Mouse (Mus musculus) kidney, embryonic 14.5 days (tissue): ENCODE data around the gene Trappc6b. TPM values are rescaled to one million over a fixed set of nuclear protein-coding genes. Genes with fewer than 3 reads are reported as not detected.
"Not testable (repeated sequence)": the region's sequence is repeated elsewhere in the genome, so short reads cannot be mapped to it uniquely, and the experiment has no call there.

Experiments
- ATAC-seq: fragments of 200-750 bp; cut with Nextera tagmentation; 2 replicates; pipeline ENCODE4 v1.8.0; 2017; ENCODE audit warnings: moderate number of reproducible peaks, mild to moderate bottlenecking, moderate TSS enrichment, moderate library complexity; ENCODE audit not compliant: low FRiP score, low TSS enrichment
- H3K27ac ChIP-seq: fragments of 300-500 bp; sonication (generic); 2 replicates; pipeline ENCODE4 v1.5.1; 2014; ENCODE audit warnings: low read depth, mild to moderate bottlenecking, low read length, moderate library complexity, mixed read lengths
- H3K27me3 ChIP-seq: fragments of 300-500 bp; sonication (generic); 2 replicates; pipeline ENCODE4 v1.6.1; 2014; ENCODE audit warnings: mild to moderate bottlenecking, low read length; ENCODE audit not compliant: control insufficient read depth, insufficient read depth
- H3K36me3 ChIP-seq: fragments of 300-500 bp; sonication (generic); 2 replicates; pipeline ENCODE4 v1.6.1; 2014; ENCODE audit warnings: low read length, mixed read lengths; ENCODE audit not compliant: control insufficient read depth, insufficient read depth
- H3K4me1 ChIP-seq: fragments of 300-500 bp; sonication (generic); 2 replicates; pipeline ENCODE4 v1.6.1; 2014; ENCODE audit warnings: low read length, mixed read lengths; ENCODE audit not compliant: control insufficient read depth, insufficient read depth
- H3K4me2 ChIP-seq: fragments of 300-500 bp; sonication (generic); replicated peaks from 2 replicates; pipeline ENCODE4 v1.6.1; 2014; ENCODE audit warnings: low read depth, mild to moderate bottlenecking, low read length
- H3K4me3 ChIP-seq: fragments of 300-500 bp; sonication (generic); 2 replicates; pipeline ENCODE4 v1.5.1; 2014; ENCODE audit warnings: mild to moderate bottlenecking, low read length
- H3K9ac ChIP-seq: fragments of 300-500 bp; sonication (generic); 2 replicates; pipeline ENCODE4 v1.6.1; 2014; ENCODE audit warnings: low read depth, mild to moderate bottlenecking, low read length, moderate library complexity
- H3K9me3 ChIP-seq: fragments of 300-500 bp; sonication (generic); 2 replicates; pipeline ENCODE4 v1.6.1; 2016; ENCODE audit warnings: low read length; ENCODE audit not compliant: control insufficient read depth
- WGBS: fragments of 180-500 bp; shearing (Covaris S2); extraction: QIAGEN DNeasy Blood & Tissue Kit; methylation state at CpG from one replicate; pipeline ENCODE4 v1.1.7; 2014; 5-methylcytosine and 5-hydroxymethylcytosine counted together
- polyA plus RNA-seq: library from polyadenylated mRNA; unstranded; fragments of >200 nt; fragmentation: Nextera tagmentation; extraction: Ambion mirVana; gene quantifications from 2 replicates; pipeline ENCODE4 v1.2.1, GENCODE M21; 2014

Trappc6b gene
- polyA plus RNA-seq, 1 experiment from 2014 or later, result 64.7 TPM

DNA sequence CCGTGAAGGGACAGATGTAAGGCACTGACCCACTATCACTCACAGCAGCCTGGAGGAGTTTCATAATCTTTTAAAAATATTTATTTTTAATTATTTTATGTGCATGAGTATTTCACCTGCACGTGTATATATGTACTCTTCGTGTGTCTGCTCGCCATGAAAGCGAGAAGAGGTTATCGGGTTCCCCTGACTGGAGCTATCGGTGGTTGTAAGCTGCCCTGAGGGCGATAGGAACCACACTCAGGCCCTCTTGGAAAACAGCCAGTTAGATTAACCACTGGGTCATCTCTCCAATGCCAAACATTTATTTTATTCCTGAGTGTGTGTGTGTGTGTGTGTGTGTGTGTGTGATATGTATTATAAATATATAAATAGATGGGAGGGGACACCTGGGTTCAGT lies 3.6 kb upstream of the Trappc6b start:
- H3K4me3 ChIP-seq, result no peak overlapping the region

GRCm38 (mm10) chr12:59060322-59060721 lies 950 bp downstream of the Trappc6b start:
- Histone ChIP-seq H3K9me3 (no peaks in the 10 kb centered on the region), H3K27me3 (no peaks in the 10 kb centered on the region), H3K4me2 (peak overlapping the region; percentile 66), H3K4me3 (peak overlapping the region; percentile 83), H3K4me1 (peaks cover 13% of the 10 kb centered on the region; the same call in 1 of the 2 replicates), H3K36me3 (peaks cover 9% of the 10 kb centered on the region; the same call in 1 of the 2 replicates), H3K9ac (peak overlapping the region; percentile 89), H3K27ac (peak overlapping the region; percentile 85; the same call in 1 of the 2 replicates)
- whole genome bisulfite sequencing, result 55% methylated on average over 4 of the region's 4 CpGs
- ATAC-seq, result no peak

More for the DNA sequence above, 3.6 kb upstream of the Trappc6b start:
- peaks cover 8% of the 10 kb centered on the region; the same call in 1 of the 2 replicates for H3K4me1 ChIP-seq
- ATAC-seq, result no peak
- no peak overlapping the region for H3K27ac ChIP-seq
- H3K9me3 ChIP-seq, result no peaks in the 10 kb centered on the region
- H3K36me3 ChIP-seq, result peaks cover 19% of the 10 kb centered on the region
- 85% methylated on average over 8 of the region's 8 CpGs for WGBS
- no peak overlapping the region for H3K9ac ChIP-seq
- H3K27me3 ChIP-seq, result no peaks in the 10 kb centered on the region
- H3K4me2 ChIP-seq, result no peak overlapping the region

DNA sequence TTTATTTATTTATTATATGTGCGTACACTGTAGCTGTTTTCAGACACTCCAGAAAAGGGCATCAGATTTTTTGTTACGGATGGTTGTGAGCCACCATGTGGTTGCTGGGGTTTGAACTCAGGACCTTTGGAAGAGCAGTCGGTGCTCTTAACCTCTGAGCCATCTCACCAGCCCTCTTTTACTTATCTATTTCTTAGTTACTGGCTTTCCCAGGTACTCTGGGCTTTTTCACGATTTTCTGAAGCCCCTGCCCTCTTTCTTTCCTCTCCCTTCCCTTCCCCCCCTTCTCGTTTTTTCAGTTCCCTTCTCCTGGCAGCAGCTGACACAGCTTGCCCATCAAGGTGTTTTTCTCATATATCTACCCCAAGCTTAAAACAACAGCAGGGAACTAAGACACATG lies 3.0 kb downstream of the Trappc6b start:
- H3K27me3 ChIP-seq, H3K9me3 ChIP-seq, ATAC-seq, H3K4me2 ChIP-seq, H3K9ac ChIP-seq, H3K4me3 ChIP-seq, H3K27ac ChIP-seq: not testable (repeated sequence)
- Histone ChIP-seq H3K4me1 (peaks cover 13% of the 10 kb centered on the region; the same call in 1 of the 2 replicates), H3K36me3 (peaks cover 10% of the 10 kb centered on the region; the same call in 1 of the 2 replicates)
- WGBS, result 89% methylated on average over 5 of the region's 5 CpGs

DNA sequence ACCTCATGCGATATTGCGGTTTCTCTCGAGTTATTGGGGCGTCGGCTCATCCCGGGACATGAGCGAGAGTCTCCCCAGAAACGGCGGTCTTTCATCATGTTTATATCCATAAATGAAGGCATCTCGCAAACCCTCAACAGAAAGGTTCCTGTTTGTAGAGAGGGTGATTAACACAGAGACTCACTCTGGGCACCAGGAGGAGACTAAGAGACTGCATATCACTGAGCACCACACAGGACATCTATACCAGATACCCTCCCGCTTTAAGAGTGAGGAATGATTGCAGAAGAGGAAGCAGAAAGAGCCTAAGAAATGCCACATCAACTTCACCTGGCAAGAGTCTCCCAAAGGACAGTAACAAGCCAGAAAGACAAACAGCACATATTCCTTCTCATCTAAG lies 5.0 kb downstream of the Trappc6b start:
- H3K4me1 ChIP-seq, result peaks cover 13% of the 10 kb centered on the region; the same call in 1 of the 2 replicates
- 98% methylated on average over 11 of the region's 11 CpGs for WGBS
- H3K4me3 ChIP-seq, result no peak overlapping the region
- no peaks in the 10 kb centered on the region for H3K27me3 ChIP-seq
- H3K36me3 ChIP-seq, result peaks cover 10% of the 10 kb centered on the region; the same call in 1 of the 2 replicates
- H3K9ac ChIP-seq, result no peak overlapping the region
- H3K27ac ChIP-seq, result no peak overlapping the region
- no peak overlapping the region for H3K4me2 ChIP-seq
- no peak for ATAC-seq
- no peaks in the 10 kb centered on the region for H3K9me3 ChIP-seq

GRCm38 (mm10) chr12:59055196-59055850 lies 5.9 kb downstream of the Trappc6b start:
- Histone ChIP-seq H3K9me3 (no peaks in the 10 kb centered on the region), H3K27ac (no peak overlapping the region), H3K9ac (no peak overlapping the region), H3K4me1 (peaks cover 12% of the 10 kb centered on the region; the same call in 1 of the 2 replicates), H3K4me3 (no peak overlapping the region), H3K36me3 (peaks cover 10% of the 10 kb centered on the region; the same call in 1 of the 2 replicates), H3K27me3 (no peaks in the 10 kb centered on the region), H3K4me2 (no peak overlapping the region)
- WGBS, result 75% methylated on average over 4 of the region's 4 CpGs
- ATAC-seq, result no peak

- H3K4me1 ChIP-seq, result peaks cover under 1% of the 10 kb centered on the region; the same call in 1 of the 2 replicates
- H3K27me3 ChIP-seq, result no peaks in the 10 kb centered on the region
- ATAC-seq, result no peak
- no peaks in the 10 kb centered on the region for H3K9me3 ChIP-seq
- H3K36me3 ChIP-seq, result peaks cover 18% of the 10 kb centered on the region; the same call in 1 of the 2 replicates
- H3K27ac ChIP-seq, result no peak overlapping the region
- no peak overlapping the region for H3K4me2 ChIP-seq
- H3K9ac ChIP-seq, result no peak overlapping the region
- no peak overlapping the region for H3K4me3 ChIP-seq
These were observed 7.3 kb downstream of the Trappc6b start for GRCm38 (mm10) chr12:59053976-59054375.

GRCm38 (mm10) chr12:59053166-59053565 lies 8.1 kb downstream of the Trappc6b start:
- H3K27me3 ChIP-seq, result no peaks in the 10 kb centered on the region
- no peak overlapping the region for H3K4me3 ChIP-seq
- H3K9ac ChIP-seq, result no peak overlapping the region
- H3K36me3 ChIP-seq, result peaks cover 26% of the 10 kb centered on the region; the same call in 1 of the 2 replicates
- H3K27ac ChIP-seq, result no peak overlapping the region
- no peaks in the 10 kb centered on the region for H3K4me1 ChIP-seq
- WGBS, result 95% methylated on average over 5 of the region's 5 CpGs
- ATAC-seq, result no peak
- no peak overlapping the region for H3K4me2 ChIP-seq
- H3K9me3 ChIP-seq, result no peaks in the 10 kb centered on the region

DNA sequence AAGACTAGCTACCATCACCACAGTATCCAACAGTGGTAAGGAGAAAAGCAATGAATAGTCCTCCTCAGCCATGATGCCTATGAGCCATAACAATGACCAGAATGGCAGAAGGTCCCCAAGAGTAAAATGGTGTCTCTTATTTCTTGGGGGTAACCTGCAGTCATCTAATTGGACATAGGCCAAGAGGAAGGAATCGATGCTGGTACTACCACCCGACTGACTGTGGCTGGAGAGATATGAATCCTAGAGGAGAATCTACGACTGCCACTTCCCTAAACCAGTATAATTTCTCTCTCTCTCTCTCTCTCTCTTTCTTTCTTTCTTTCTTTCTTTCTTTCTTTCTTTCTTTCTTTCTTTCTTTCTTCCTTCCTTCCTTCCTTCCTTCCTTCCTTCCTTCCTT lies 8.8 kb downstream of the Trappc6b start:
- H3K4me3 ChIP-seq, result no peak overlapping the region
- H3K4me1 ChIP-seq, result no peaks in the 10 kb centered on the region
- no peaks in the 10 kb centered on the region for H3K9me3 ChIP-seq
- no peak for ATAC-seq
- H3K27ac ChIP-seq, result no peak overlapping the region
- H3K4me2 ChIP-seq, result no peak overlapping the region
- peaks cover 31% of the 10 kb centered on the region; the same call in 1 of the 2 replicates for H3K36me3 ChIP-seq
- 91% methylated on average over 3 of the region's 3 CpGs for WGBS
- H3K27me3 ChIP-seq, result no peaks in the 10 kb centered on the region
- no peak overlapping the region for H3K9ac ChIP-seq

- H3K36me3 ChIP-seq, result peaks cover 30% of the 10 kb centered on the region
- WGBS, result 31% methylated on average over 7 of the region's 7 CpGs
- H3K27ac ChIP-seq, result peak overlapping the region; percentile 85; the same call in 1 of the 2 replicates
- no peak overlapping the region for H3K4me2 ChIP-seq
- H3K27me3 ChIP-seq, result no peaks in the 10 kb centered on the region
- H3K9ac ChIP-seq, result no peak overlapping the region
- H3K4me1 ChIP-seq, result no peaks in the 10 kb centered on the region
- peak; percentile 61; the same call in 1 of the 2 replicates for ATAC-seq
- no peak overlapping the region for H3K4me3 ChIP-seq
- no peaks in the 10 kb centered on the region for H3K9me3 ChIP-seq
These were observed 20.4 kb downstream of the Trappc6b start for GRCm38 (mm10) chr12:59040851-59041250.
